Mouse (Mus musculus) gastrocnemius, postnatal 14 days (tissue): ENCODE results near the gene Gpc6. TPM values are rescaled to one million over a fixed set of nuclear protein-coding genes. Genes with fewer than 3 reads are reported as not detected.

Source experiments
- DNase-seq: peaks from one replicate; pipeline ENCODE4 v3.0.0; 2021; ENCODE audit warnings: mixed read lengths
- intact Hi-C: fragments of 180-260 bp; cut with DNase I; formaldehyde crosslinking; loops from one replicate; pipeline ENCODE4 v1.15.1; 2025; ENCODE audit warnings: low total_unique reads
- total RNA-seq, 2 experiments: library from RNA; stranded (reverse); gene quantifications; 2 replicates each; pipeline ENCODE4 v1.2.3; 2021

Gene Gpc6
- total RNA-seq, 2 experiments from 2014 or later: 7.7 to 9.6 TPM

DNA sequence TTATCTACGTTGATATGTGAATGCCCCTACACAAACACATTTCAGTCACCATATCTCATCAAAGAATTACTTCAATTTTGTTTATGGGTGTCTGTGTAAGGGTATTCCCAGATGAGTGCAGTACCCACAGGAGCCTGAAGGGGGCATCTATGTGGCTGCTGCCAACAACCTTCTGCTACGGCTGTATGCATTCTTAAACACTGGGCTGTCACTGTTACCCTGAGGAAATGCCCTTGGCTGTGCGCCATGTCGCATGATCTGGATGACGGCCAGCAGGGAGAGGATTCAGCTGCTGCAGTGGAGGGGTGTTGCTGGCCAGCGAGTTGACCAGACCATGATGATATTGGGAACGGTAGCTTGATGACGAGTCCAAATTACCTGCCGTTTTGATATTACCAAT lies 954.2 kb downstream of the Gpc6 start:
- no peak for DNase-seq
- intact Hi-C loops: no loop called here

DNA sequence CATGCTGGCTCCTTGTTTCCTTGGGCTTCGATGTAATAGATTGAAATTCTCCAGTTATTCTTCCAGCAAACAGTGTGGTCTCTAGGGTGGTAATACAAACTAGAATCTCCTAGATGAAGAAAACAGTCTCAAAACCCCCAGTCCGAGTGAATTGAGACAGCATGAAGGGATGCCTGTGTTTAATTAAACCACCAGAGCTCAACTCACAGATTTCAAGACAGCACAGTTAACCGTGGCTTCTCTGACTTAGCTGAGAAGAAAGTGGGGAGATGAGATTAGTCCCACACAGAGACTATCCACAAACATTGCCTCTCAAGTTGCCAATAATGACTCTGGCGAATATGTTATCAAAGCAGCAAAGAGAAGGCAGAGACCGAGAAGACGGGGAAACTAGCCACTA lies 956.0 kb downstream of the Gpc6 start:
- no peak for DNase-seq
- intact Hi-C loops: no loop called here

DNA sequence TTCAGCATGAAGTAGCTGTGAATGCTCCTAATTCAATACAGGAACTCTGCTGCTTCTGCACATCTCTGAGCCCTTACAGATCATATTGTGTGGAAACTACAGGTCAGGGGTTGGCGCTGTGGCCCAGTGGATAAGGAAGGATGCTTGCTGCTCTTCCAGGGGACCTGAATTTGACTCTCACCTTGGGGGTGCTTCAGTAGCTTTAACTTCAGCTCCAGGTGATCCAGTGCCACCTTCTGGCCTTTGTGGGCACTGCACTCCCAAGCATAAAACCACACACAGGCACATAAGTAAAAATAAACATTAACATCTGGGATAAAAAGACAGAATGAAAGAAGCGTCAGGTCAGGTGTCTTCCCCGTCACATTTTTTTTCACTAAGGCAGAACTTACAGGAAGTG lies 957.1 kb downstream of the Gpc6 start:
- intact Hi-C loops: no loop called here
- no peak for DNase-seq

DNA sequence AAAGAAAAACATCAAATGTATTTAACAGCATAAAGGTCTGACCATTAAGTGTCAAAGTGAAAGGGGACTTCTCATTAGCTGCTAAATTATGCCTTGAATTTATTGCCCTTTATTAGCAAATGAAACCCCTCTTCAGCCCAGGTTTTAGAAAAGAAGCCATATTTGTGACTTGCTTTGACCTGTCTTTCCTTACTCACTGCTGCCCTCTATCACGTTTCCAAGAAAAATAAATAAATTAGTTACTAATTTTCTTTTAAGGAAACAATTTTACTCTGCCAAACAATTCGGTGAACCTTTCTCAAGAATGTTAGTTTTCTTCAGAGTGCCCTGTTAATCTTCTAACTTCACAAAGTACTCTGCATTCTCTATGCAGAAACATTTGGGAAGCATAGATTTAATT lies 964.5 kb downstream of the Gpc6 start:
- intact Hi-C loops: no loop called here

DNA sequence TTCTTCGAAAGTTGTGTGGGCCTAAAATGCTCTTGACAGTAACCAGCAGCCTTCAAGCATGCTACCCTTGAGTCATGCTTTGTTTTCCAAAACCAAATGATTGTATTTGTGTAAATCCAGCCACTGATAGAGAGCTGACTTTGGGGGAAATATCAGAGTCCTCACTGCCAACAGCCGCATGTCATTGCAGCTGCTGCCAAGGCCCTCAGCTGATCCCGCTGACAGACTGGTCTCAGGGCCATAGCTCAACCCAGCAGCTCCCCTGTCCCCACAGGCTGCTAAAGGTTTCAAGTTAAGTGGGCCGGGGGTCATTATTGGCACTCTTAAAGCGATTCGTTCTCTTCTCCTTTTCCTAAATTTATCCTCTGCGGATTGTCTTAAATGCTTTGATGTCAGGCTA lies 966.3 kb downstream of the Gpc6 start:
- intact Hi-C loops: no loop called here
- DNase-seq: peak; percentile 22

More for the DNA sequence above, 964.5 kb downstream of the Gpc6 start:
- DNase-seq: no peak

DNA sequence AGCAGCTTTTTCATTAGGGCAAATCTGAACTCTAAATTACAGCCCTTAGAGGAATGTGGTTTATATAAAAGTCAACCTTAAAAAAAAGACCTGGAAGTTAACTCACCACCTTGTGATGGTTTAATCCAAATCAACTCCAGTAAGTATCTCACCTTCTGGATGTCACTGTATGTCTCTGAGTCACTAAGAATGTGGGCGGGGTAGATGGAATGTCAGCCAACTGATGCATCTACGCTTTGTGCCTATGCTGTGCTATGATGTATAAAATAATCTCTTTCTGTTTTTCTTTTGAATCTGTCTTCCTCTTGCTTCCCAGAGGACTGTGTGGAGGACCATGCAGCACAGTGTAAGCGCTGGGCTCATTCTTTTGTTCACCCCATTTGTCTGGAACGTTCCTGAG lies 966.9 kb downstream of the Gpc6 start:
- intact Hi-C loops: no loop called here
- no peak for DNase-seq

DNA sequence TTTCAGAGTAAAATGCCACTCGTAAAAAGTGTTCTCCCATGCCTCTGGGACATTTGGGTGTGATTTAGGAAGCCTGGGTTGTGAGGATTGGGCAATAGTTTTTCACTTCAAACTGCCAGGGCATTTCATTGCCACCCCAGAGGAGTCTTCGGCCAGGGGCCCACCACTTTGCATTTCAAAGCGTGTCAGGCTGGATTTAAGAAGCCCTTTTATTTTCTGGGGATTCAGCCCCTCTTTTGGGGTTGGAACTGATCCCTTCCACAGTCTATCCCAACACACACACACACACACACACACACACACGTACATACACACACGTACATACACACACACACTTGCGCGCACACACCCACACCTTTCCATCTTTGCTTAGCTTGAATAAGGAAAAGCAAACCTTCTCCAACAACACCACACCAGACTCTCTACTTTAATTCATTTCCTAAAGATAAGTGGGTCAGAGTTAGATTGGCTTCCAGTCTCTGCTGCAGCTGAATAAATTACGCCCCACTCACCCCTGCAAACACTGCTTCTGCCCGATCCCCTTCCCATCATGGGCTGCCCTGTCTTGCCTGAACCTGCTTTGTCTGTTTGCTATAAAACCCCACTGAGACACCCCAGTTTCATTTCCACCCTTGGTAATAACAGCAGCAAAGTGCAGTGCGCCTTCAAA lies 969.9 kb downstream of the Gpc6 start:
- intact Hi-C loops: no loop called here

DNA sequence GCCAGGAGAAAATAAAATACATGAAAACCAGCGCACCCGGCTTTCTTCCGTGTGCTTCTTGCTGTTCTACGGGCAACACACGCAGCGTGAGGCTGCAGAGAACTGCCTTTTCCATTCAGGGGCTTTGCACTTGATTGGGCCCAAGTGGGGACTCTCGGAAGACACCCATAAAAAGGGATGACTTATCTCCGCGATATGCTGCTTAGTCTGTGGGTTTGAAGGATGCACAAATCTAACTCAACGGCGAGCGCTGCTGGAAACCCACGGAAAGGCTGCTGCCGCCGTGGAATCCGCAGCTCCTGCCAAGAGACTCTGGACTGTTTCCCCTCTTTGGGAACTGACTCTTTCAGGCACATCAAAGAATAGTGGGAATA lies 970.4 kb downstream of the Gpc6 start:
- intact Hi-C loops: no loop called here
- DNase-seq: peak; percentile 35

More for the DNA sequence above, 969.9 kb downstream of the Gpc6 start:
- DNase-seq: no peak

DNA sequence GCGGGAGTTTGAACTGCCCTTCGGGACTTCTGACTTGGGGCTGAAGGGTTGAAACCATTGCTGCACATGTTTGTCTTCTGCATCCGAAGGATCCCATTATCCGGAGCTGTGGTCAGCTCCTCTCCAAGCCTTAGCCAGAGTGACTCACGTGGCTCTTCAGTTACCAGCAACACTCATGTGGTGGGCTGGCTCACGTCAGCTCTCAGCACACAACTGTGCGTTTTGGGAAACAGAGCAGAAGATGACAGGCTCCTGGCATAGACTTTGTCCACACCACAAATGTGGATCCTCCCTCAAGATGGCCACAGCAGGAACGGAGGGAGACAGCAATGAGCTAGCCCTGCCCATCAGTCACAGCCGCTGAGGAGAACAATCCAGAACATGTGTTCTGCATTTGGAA lies 979.2 kb downstream of the Gpc6 start:
- intact Hi-C loops: no loop called here
- DNase-seq: no peak

DNA sequence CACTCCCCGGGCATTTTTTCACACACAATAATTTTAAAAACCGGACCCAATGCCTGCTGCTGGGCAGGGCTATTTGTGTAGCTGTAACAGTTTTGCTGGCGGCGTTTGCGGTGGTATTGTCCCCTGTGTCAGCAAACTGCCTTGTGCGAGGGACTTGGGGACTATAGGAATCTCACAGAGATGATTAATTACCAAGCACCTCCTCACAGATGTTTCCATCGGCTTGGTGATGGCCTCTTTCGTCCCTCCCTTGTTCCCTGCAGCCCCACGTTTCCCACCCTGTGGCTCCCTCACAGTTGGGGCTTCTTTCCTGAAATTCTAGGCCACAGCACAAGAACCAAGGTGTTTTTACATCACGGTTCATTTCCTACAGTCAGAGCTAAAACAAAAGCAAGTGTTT lies 980.6 kb downstream of the Gpc6 start:
- intact Hi-C loops: no loop called here
- no peak for DNase-seq

DNA sequence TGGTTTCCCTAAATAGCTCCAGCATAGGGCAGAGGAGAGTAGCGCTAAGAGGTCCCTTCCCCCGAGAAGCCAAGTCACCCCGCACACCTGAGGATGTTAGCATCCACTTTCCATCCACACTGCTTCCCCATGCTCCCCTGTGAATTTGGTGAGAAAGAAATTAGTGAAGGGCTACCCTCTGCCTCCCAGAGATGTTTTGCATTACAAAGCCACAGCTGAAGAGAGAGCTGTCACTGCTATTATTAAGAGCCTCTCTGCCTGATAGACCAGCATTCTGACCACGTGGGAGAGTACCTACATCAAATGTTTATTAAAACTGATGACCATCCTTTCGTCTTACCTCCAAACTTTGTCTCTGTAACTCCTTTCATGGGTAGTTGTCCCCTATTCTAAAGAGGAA lies 981.2 kb downstream of the Gpc6 start:
- intact Hi-C loops: no loop called here
- no peak for DNase-seq

DNA sequence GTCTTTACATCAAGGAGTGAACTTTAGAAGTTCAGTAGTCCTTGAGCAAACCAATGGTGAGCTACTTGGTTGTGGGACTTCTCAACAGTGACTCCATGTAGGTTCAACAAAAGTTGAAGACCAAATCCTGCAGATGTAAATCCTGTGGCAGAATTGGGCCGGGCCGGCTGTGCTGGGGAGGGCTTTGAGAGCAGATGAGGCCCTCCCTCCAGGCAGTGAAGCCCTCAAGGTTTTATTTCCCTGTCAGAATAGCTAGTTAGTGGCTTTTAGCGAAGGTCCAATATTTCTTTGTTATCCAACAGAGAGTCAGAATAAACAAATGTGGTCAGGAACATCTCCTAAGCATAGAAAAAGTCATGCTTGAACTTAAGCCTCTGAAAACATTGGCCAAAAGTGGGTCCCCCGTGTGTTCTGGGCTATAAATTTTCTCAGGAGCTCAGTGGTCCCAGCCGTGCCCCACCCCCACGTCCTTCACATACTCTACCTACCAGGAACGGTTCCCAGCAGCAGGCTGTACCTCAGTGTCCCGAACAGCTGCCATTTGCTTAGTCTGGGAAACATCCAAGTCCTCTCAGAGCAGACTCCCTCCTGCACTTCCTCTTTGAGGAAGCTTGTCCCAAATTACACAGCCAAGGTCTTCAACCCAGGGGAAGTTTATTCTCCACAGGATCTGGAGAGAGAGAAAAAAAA lies 983.3 kb downstream of the Gpc6 start:
- intact Hi-C loops: no loop called here
- DNase-seq: no peak

DNA sequence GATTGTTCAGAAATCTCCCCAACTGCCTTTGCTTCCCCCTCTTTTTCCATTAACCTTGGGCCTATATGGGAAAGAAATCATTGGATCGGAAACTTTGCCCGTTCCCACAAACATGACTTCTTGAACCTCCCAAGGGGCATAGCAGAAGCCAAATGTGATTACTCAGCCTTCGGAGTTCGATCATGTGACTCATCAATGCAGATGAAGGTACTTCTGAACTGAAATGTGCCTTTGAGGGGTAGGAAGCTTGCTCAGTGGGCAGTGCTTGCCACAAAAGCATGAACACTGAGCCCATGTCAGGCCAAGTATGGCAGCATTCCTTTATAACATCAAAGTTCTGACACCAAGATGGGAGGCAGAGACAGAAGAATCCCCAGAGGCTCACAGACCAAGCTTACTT lies 983.9 kb downstream of the Gpc6 start:
- no peak for DNase-seq
- intact Hi-C loops: no loop called here

DNA sequence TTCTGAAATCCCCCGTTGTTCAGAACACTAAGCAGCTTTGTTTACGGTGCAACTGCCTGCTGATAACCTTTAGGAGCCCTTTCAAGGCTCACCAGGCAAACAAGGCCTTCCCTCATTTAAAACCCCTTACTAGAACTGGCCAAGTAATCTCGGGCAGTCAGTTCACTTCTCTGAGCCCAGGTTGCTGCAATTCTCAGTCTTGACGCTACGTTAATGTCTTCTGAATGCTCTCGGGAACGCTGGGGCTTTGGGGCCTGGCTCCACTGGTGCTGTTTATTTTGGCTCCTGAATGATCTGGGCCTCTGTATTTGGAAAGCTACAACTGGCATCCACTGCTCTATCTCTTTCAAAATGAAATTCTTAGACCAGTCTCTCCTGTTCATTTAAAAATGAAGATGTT lies 985.2 kb downstream of the Gpc6 start:
- no peak for DNase-seq
- intact Hi-C loops: no loop called here

DNA sequence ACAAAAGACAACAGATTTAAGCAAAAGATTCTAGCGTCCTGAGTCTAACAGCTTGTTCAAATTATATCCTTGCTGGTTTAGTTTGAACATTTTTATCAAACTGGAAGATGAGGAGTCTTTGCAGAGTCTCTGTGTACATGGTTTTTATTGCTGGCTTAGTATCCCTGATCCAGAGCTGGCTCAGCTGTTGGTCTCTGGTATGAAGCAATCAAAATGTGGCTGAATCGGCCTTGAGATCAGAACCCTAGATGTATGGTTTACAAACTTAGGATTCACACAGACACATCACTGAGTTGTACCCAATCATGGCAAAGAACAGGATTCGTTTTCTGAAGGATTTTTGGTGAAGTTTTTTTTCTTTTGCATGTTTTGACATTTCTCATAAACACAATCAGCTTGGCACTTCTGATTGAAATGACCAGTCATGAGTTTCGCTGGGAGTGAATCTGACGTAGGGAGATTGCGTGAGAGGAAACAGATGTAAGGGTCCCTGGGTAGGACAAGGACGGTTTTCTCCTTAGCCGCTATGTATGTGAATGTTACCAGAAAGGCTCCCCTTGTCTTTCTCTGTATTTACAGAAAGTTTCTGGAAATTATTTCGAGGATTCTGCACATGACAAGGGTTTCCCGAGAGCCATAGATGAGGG lies 987.6 kb downstream of the Gpc6 start:
- intact Hi-C loops: no loop called here

DNA sequence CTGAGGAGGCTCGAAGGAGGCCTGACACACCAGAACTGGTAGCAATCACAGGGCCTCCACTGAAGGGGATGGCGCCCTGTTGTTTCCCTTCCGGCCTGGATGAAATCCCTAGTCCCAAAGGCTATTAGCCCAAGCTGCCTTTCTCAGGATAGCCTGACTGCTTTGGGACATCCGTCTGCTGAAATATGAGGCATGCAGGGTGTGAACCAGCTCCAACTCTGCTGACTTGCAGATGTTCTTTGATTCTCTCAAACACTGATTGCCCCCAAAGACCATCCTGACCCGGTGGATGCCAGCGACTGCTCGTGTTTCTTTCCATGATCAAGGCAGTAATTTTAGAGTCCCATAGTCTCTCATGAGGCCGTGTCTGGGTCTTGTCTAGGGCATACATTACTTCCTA lies 991.5 kb downstream of the Gpc6 start:
- intact Hi-C loops: no loop called here
- no peak for DNase-seq

More for the DNA sequence above, 987.6 kb downstream of the Gpc6 start:
- DNase-seq: no peak

DNA sequence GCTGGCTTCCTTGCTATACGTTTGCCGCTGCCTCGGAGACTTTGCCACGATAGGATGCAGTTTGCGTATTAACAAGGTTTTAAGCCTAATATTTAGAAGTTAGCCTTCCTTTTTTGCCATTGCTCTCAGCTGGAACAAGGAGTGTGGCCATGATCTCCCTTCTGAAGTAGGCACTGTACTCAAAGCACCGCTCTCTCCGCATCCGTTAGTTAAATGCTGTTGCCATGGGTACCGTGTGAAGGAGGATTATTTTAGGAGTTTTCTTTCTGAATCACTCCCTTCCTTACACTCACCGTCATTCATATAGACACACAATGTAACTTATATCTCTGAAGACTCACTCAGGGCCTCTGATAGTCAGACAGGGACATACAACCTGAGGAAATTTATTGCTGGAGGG lies 993.6 kb downstream of the Gpc6 start:
- intact Hi-C loops: no loop called here
- no peak for DNase-seq

DNA sequence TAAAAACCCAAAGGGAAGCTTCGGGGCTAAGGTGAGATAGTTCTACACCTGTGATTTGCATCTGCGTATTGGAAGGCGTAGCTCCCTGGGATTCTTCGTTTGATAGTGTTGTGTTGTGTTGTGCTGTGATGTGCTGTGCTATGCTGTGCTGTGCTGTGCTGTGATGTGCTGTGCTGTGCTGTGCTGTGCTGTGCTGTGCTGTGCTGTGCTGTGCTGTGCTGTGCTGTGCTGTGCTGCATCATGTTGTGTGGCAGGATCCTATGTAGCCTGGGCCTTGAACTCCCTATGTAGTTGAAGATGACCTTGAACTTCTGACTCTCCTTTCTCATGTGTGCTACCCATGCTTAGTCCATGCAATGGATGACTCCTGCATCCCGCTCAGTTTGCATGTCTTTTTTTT lies 994.5 kb downstream of the Gpc6 start:
- DNase-seq: no peak
- intact Hi-C loops: no loop called here

DNA sequence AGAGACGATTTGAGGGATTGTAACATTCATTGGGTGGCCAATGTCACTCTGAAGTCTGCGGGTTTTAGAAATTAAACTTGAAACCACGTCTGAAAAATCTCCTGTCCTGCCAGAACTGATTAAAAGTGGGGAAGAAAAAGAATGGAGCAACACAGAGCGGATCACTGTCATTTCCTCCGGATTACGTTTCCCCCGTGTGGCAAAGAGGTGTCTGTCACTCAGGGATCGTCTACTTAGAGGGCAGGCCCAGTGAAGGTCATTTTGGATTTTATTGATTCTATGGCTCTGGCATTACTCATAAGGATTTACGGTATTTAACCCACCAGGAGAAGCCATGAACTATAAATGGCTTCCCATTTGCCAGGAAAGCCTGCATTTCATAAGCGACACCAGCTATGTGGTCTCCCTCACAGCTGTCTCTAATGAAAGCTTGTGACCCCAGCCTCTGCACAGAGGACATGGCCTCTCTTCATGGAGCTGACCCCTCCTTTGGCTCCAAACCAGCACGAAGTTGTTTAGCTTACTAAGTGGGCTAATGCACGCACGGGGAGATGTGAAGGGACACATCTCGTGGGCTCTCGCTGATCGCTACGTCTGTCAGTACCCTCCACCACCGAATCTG lies 996.4 kb downstream of the Gpc6 start:
- no peak for DNase-seq
- intact Hi-C loops: no loop called here

DNA sequence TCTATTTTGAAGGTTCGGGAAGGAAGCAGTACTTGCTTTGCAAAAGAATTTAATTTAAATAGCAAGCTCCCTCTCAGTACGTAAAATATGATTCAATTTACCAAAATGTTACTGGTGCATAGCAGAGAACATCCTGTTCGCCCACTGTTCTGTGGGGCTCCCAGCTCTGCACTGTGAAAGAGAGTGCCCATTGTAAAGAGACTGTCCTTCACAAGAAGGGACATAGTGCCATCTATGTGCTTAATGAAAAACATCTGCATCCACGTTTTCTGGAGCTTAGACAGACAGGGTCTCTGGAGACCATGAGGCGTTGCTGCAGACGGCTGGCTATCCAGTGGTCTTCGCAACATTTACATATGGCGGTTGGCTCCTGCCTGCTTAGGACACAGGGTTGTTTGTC lies 998.6 kb downstream of the Gpc6 start:
- intact Hi-C loops: no loop called here
- no peak for DNase-seq
